Mouse (Mus musculus): ENCODE measurements around the gene Acy3. TPM values are rescaled to one million over a fixed set of nuclear protein-coding genes. Genes with fewer than 3 reads are reported as not detected.
"Not testable (repeated sequence)": the region's sequence is repeated elsewhere in the genome, so short reads cannot be mapped to it uniquely, and the experiment has no call there.

The Acy3 gene
- total RNA-seq, 2 experiments from 2014 or later, result 18.2 to 20.1 TPM

GRCm38 (mm10) chr19:3974608-3975007 is 11.8 kb upstream of the Acy3 start:
- DNase-seq, result not testable (repeated sequence)

DNA sequence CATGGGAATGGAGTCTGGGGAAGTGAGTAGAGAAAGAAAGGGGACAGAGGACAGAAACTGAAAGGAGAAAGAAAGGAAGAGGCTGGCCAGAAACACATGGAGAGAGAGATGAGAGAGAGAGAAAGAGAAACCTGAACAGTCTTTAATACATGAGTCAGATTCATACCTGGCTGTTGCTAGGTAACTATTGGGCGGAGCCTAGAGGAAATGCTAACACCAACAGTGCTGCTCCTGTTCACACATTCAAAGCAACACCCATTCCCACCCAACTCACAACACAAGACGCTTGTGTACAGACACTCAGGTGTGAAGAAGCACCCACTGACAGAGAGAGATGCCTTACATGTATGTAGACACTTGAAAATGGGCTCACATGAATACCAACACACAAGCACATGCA is 10.5 kb upstream of the Acy3 start:
- DNase-seq, result no peak

DNA sequence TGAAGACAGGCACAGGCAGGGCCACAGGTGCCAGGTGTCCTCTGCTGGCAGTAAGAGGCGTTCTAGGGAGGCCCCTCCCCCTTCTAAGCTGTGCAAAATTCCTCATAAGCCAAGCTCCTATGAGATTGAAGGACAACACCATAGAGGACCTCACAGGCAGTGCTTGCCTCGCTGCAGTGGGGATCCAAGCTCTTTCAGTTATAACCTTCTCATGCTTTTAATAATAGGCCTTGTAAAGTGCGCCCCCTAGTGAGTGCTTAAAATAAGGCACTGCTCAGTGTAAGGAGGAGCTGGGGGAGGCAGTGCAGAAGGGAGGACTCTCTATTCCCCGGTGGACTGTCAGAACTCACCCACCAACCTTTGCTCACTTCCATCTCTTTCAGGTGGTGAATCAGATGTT is 6.1 kb upstream of the Acy3 start:
- peak; percentile 81 to 86 for DNase-seq

DNA sequence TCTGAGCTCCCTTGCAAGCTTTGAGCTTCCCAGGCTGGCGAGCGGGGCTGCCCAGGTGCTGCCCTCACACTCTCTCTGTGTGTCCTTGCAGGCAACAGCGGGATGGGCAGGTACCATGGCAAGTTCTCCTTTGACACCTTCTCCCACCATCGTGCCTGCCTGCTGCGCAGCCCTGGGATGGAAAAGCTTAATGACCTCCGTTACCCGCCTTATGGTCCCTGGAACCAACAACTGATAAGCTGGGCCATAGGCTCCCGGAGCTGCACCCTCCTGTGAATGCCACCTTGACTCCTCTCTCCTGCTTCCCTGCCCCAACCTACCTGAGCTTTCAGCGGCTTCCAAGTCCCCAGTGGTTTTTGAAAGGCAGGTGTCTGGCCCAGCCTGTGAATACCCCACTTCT is 5.5 kb upstream of the Acy3 start:
- no peak for DNase-seq

DNA sequence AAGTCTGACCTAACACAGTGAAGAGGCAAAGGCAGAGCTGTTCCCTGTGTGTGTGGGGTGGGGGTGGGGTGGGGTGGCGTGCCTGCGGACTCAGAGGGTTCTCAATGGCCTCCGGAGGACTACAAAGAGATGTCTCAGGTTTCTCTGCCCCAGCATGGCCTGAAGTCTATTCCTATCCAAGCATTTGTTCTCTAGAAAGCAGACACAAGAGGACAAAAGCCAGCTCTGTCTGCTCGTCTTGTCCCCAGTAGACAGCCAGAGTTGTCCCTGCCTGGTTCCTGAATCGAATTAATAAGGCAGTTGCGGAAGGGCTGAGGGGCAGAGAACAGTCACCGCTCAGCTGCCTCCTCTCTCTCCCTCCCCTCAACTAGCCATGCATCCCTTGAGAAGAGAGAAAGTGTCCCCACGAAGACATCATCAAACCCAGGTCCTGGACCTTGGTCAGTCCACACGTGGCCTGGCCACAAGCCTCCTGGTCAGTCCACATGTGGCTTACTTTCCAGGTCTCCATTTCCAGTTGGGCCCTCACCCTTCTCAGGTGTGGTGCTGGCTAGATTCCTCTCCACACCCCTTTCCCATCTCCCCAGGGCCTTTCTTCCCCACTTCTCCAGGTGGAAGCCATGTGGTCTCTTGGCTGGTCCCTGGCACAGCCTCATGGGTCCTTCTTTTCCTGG is 2.7 kb upstream of the Acy3 start:
- no peak for DNase-seq

DNA sequence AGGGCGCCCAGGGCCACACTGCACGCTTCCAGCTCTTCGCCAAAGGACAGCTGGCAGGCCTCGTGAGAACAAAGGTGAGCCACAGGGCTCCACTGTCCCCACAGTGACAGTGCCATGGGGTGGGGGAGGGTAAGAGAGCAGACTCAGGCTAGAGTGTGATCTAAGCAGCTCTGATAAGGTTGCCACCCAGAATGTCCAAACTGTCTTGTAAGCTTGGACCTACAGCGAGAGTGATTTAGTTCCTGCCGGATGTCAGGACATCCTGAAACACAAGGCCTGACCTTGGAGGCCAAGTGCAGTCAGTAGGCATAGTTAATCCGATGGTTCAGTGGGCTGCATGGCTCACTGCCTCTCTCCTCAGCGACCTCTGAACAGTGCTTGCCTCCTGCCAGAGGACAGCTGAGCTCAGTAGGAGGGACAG is 1.1 kb upstream of the Acy3 start:
- peak; percentile 64 to 87 for DNase-seq

DNA sequence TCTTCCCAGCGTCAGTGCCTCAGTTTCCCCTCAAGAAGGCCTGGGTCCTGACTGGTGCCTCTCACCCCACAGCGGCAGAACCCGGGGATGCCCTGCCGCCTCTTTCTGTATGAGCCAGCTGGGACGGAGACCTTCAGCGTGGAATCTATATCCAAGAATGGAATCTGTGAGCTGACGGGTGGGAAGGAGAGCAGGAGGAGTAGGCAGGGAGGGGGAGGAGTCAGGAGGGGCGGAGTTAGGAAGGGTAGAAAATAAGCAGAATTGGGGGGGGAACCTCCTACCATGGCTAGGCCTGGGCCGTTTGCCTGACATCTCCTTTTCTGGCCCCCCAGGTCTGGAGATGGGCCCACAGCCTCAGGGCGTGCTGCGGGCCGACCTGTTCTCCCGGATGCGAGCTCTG is 1.7 kb downstream of the Acy3 start:
- DNase-seq, result no peak

- no peak for DNase-seq
Observed at GRCm38 (mm10) chr19:3988750-3989149, 2.4 kb downstream of the Acy3 start.

GRCm38 (mm10) chr19:3990804-3991203 is 4.4 kb downstream of the Acy3 start:
- DNase-seq, result no peak

DNA sequence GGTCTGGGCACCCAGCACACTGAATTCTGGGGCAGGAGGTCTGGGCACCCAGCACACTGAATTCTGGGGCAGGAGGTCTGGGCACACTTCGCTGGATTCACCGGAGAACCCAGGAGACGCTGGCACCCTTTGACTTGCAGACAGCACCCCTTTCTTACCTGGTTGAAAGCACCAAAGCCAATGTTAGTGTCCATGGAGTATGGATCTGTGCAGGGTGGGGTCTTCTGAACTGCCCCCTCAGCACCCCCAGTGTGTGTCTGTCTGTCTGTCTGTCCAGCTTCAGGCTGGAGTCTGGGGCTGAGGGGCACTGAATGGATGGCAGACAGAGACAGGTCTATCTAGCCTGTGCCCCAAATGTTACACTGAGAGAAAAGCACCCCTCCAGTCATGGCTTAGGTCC is 5.2 kb downstream of the Acy3 start:
- DNase-seq, result no peak

DNA sequence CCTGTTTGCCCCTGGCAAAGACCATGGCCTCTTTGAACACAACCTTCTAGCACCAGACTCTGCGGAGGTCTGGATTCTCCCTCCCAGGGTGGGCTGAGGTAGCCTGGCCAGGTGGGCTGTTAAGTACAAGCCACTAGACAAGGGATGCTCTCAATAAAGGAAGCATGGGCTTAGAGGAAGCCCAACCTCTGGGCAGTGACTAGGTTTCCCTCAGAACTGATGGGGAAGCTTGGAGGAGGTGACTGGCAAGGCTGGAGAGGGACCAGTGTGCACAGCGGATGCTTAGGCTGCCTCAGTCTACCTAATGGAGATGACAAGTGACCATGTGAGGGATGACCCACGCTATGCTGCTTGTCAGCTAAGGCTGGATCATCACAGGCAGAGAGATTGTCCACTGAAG is 5.6 kb downstream of the Acy3 start:
- DNase-seq, result no peak

GRCm38 (mm10) chr19:3992416-3992815 is 6.0 kb downstream of the Acy3 start, which contains the start of gene Tbx10:
Tbx10 (plus strand) TSS chr19:3992752.
- DNase-seq, result no peak

- DNase-seq, result no peak
Observed at GRCm38 (mm10) chr19:3994932-3995331, 8.6 kb downstream of the Acy3 start.

DNA sequence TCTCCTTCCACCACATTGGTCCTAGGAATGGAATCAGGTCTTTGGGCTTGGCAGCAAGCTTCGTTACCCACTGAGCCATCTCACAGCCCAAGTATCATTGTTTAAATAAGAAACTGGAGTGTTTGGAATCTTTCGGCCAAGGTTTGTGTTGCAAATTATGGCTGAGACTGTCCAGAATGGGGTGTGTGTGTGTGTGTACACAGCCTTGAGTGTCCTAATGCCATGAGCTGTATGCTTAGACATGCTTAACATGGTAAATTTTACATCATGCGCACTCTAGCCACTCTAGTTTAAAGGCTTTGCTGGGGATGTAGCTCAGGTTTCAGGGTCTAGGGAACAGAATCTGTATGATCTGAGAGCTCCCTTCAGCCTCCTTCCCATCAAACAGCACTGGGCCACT is 9.1 kb downstream of the Acy3 start:
- no peak for DNase-seq

DNA sequence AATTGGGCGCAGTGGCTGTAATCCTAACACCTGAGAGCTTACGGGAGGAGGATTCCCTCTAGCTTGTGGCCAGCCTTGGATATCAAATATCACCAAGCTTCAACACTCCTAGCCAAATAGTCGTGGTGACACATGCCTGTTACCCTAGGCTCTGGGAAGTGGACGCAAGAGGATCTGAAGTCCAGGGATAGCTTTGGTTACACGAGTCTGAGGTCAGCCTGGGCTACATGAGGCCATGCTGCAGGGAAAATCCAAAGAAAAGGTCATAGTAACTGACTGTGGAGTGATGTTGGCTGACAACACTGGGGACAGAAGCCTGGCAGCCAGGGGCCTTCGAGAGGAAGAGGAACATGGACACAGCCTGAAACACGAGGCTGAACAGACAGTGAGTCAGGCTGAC is 9.7 kb downstream of the Acy3 start:
- DNase-seq, result no peak

DNA sequence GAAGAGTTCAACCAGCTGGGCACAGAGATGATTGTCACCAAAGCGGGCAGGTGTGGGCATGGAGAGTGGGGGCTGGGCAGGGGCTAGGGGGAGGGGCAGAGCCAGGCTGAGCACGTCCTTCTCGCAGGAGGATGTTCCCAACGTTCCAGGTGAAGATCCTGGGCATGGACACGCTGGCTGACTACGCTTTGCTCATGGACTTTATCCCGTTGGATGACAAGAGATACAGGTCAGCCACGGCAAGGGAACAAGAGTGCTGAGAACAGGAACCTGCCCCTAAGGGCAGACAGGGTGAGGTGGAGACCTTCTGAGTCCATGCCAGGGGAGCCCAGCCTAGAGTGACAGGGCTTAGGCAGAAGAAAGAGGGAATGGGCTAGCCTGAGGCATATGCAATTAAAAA is 10.4 kb downstream of the Acy3 start:
- DNase-seq, result no peak

GRCm38 (mm10) chr19:3997231-3997630 is 10.9 kb downstream of the Acy3 start:
- DNase-seq, result no peak

GRCm38 (mm10) chr19:3998335-3998734 is 12.0 kb downstream of the Acy3 start:
- DNase-seq, result no peak

GRCm38 (mm10) chr19:3999121-3999730 is 12.9 kb downstream of the Acy3 start:
- DNase-seq, result no peak

- DNase-seq, result peak; percentile 94 to 96
Observed at GRCm38 (mm10) chr19:4000119-4000900, 13.9 kb downstream of the Acy3 start, which contains the start of the genes Nudt8 and Gm49405. Nudt8 (plus strand) TSS chr19:4000580. Gm49405 (plus strand) TSS chr19:4000626.

- DNase-seq, result no peak
Observed at GRCm38 (mm10) chr19:4000949-4001525, 14.7 kb downstream of the Acy3 start.

DNA sequence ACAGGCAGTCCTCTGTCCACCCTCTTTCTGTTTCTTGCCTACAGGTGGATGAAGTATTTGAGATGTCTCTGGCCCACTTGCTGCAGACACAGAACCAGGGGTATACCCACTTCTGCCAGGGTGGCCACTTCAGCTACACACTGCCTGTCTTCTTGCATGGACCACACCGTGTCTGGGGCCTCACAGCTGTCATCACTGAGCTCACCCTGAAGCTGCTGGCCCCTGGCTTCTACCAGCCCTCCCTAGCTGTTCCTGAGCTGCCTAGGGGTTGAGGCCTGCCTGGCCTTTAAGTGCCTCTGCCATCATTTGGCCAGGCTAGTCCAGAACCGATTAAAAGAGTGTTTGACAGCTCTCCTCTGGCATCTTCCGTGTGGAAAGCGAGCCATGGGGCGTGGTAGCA is 15.4 kb downstream of the Acy3 start:
- no peak for DNase-seq

GRCm38 (mm10) chr19:4003112-4003511 is 16.7 kb downstream of the Acy3 start, which contains the start of gene Doc2g:
Doc2g (plus strand) TSS chr19:4003313.
- DNase-seq, result no peak
